Mouse (Mus musculus) ovary, adult 10 weeks (tissue): ENCODE data around the gene Stub1. TPM values are rescaled to one million over a fixed set of nuclear protein-coding genes. Genes with fewer than 3 reads are reported as not detected.

ENCODE experiments used
- polyA plus RNA-seq: library from polyadenylated mRNA; stranded (reverse); fragments of 350-450 nt; fragmentation: Illumina TruSeq; extraction: RNeasy Lipid Tissue Mini Kit (QIAGEN cat#74804); gene quantifications from one replicate; pipeline ENCODE4 v1.2.3, GENCODE M21; 2014

Gene Stub1
- polyA plus RNA-seq, 1 experiment from 2014 or later, result 2.7 TPM

Other genes starting within 250 kb of the Stub1 start
- not detected for gene Gng13, start 116.2 kb downstream of the Stub1 start, polyA plus RNA-seq
- gene Chtf18, start 106.0 kb downstream of the Stub1 start, polyA plus RNA-seq, result not detected
- gene Rpusd1, start 105.7 kb downstream of the Stub1 start, polyA plus RNA-seq, result not detected
- not detected for gene Mslnl, start 97.4 kb downstream of the Stub1 start, polyA plus RNA-seq
- gene Msln, start 79.0 kb downstream of the Stub1 start, polyA plus RNA-seq, result 2.0 TPM
- 0.80 TPM for gene Narfl, start 59.6 kb downstream of the Stub1 start, polyA plus RNA-seq
- gene Haghl, start 47.7 kb downstream of the Stub1 start, polyA plus RNA-seq, result 1.4 TPM
- gene Ccdc78, start 46.8 kb downstream of the Stub1 start, polyA plus RNA-seq, result 0.43 TPM
- not detected for gene Fam173a, start 40.5 kb downstream of the Stub1 start, polyA plus RNA-seq
- gene AC134908.4, start 37.7 kb downstream of the Stub1 start, polyA plus RNA-seq, result not detected
- gene Metrn, start 36.3 kb downstream of the Stub1 start, polyA plus RNA-seq, result 0.26 TPM
- gene Fbxl16, start 24.3 kb downstream of the Stub1 start, polyA plus RNA-seq, result 0.94 TPM
- 0.29 TPM for gene Wdr24, start 9.8 kb downstream of the Stub1 start, polyA plus RNA-seq
- gene Jmjd8, start 4.5 kb downstream of the Stub1 start, polyA plus RNA-seq, result 1.5 TPM
- gene Rhbdl1, start 3.9 kb upstream of the Stub1 start, polyA plus RNA-seq, result not detected
- not detected for gene Gm20683, start 8.4 kb upstream of the Stub1 start, polyA plus RNA-seq
- 8.3 TPM for gene Rhot2, start 11.4 kb upstream of the Stub1 start, polyA plus RNA-seq
- 1.0 TPM for gene Wdr90, start 28.1 kb upstream of the Stub1 start, polyA plus RNA-seq
- gene Mcrip2, start 35.4 kb upstream of the Stub1 start, polyA plus RNA-seq, result not detected
- 10.6 TPM for gene Mettl26, start 41.7 kb upstream of the Stub1 start, polyA plus RNA-seq
- not detected for gene Wfikkn1, start 47.5 kb upstream of the Stub1 start, polyA plus RNA-seq
- gene Rab40c, start 86.3 kb upstream of the Stub1 start, polyA plus RNA-seq, result 1.1 TPM
- 27.4 TPM for gene Pigq, start 111.5 kb upstream of the Stub1 start, polyA plus RNA-seq
- 0.29 TPM for gene Nhlrc4, start 111.6 kb upstream of the Stub1 start, polyA plus RNA-seq
- not detected for gene A930017K11Rik, start 119.2 kb upstream of the Stub1 start, polyA plus RNA-seq
- 0.51 TPM for gene Capn15, start 152.4 kb upstream of the Stub1 start, polyA plus RNA-seq
- gene Rab11fip3, start 236.2 kb upstream of the Stub1 start, polyA plus RNA-seq, result 2.5 TPM